Mouse (Mus musculus) urinary bladder, adult 18-20 months (tissue): ENCODE results near the gene Cdrt4.

ENCODE experiments used
- DNase-seq, 2 experiments: peaks; one replicate each; pipeline ENCODE4 v3.0.0; 2022; ENCODE audit warnings: low spot score in 2 of 2, mixed read lengths in 2 of 2

The Cdrt4 gene

DNA sequence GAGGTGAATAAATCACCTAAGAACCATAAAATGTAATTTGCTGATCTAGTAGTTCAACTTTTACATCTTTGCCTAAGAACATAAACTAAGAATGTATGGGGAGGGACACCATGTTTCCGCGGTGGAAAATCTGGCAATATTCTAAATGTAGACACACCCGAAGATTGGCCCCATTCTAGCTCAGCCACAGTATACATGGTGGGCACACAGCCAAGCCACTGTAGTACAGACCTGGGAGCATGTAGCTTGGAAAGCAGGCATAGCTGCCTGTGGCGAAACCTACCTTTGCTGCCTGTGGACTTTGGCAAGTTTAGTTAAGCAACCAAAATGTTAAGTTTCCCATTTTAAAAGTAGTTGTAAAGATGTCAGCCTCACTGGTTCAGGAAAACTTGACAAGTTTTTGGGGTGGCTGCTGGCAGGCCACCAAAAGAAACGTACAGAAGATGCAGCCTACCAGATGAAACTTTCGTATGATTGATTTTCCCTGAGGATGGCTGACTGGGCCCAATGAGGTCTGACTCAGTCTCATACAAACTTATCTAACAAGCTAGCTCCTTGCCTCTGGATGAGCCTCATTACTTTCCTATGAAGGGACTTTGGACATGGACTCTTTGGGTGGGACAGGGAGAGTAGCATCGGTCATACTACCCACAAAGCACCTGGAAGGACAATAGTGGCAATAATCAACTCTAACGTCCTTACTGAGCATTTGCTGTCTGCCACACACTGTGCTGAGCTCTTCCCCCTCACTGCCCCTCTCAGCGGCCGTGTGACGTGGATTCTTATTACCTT lies 84.6 kb downstream of the Cdrt4 start:
- no peak for DNase-seq

DNA sequence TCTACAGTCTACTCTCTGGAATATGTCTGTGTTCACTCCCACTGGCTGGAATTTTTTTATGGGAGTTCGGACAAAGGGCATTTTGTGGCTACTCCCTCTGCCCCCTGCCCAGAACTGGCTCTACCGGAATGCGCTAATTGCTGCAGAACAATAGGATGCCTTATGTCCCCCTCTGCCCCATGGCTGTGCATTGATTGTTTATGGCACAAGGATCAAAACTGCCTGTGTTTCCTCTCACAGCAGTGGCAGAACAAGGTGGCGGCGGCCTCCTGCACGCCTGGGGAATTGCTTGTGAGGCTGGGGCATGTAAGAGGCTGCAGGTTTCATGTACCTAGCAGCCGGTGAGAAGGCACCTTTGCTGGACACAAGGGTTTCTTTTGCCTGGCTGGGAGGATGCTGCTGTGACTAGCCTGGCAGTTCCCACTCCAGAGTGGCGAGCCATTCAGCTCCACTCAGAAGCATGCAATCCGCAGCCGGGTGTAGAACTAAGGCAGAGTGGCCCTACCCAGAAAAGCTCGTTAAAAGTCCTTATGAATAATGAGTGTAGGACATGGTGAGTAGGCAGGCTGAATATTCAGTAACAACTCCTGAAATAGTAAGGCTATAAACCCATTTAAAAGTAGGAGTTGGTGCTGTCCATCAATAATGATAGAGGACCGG lies 89.1 kb downstream of the Cdrt4 start:
- DNase-seq = no peak
